Mouse (Mus musculus) lung, adult 18-20 months (tissue): ENCODE results near the gene Slc16a1.
"Not testable (repeated sequence)": the region's sequence is repeated elsewhere in the genome, so short reads cannot be mapped to it uniquely, and the experiment has no call there.

ENCODE experiments used
- DNase-seq, 2 experiments: peaks; one replicate each; pipeline ENCODE4 v3.0.0; 2022; ENCODE audit warnings: mixed read lengths in 2 of 2

The Slc16a1 gene

DNA sequence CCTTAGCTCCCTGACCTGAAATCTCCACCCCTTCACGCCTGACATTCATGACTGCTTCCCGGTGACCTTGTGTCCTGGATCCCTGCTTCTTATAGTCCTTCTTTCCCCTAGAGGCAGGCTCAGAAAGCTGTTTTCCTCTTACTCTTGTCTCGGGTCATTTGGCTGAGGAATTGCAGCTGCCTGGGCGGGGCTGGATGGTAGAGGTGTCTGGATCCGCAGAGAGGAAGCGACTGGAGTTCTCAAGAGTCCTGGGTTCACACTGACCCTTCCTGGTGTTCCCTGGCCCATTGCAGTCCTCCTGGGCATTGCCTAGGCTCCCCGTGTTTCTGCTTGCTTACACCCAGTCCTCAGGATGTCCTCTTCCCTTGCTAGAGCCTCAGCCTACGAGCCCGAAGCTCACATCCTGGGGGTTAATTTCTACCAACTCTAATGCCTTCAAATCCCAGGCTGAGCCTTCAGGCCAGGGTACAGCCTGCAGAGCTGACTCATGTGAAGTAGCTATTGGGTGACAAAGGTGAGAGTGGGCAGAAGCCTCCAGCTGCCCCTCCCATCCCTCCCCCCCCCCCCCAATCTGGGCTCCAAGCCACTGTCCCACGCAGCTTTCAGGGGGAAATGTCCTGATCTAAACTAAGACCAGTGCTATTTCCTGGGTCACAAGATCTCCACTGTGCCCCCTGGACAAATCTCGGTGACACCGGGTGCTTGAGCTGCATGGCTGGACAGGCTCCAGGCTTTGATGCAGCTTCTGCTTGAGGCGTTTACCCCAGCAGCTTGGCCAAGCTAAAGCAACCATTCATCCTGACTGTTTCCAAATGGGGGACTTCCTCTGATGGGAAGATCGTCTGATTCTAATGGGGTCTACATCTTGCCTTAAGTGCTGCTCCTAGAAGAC, 36.1 kb downstream of the Slc16a1 start:
- peak in 1 of 2 experiments; percentile 38 for DNase-seq

DNA sequence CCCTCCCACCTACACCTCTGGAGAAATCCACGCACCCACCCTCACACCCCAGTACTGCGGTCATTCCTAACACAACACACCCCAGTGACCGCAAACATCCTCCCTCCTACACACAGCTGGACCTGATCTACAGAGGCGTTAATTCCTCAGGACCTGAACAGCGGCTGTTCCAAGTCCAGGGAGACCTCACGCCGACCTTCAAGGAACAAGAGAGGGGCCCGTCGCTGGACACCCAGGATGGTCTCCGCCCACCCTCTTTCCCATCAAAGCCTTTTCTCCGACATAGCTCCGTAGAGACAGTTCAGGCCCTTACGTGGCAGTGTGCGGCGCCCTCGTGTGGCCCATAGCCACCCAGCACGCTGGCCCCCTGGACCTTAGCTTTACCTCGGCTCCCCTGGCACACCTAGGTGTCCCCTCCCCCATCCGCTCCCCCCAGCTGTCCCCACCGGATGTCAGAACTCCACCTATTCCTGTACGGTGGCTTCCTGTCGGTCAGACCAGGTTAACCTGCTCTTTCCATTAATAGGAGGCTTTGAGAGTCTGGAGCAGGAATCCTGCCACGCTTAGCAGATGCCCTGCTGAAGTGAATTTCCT, 36.9 kb downstream of the Slc16a1 start:
- DNase-seq: peak; percentile 68 to 79

DNA sequence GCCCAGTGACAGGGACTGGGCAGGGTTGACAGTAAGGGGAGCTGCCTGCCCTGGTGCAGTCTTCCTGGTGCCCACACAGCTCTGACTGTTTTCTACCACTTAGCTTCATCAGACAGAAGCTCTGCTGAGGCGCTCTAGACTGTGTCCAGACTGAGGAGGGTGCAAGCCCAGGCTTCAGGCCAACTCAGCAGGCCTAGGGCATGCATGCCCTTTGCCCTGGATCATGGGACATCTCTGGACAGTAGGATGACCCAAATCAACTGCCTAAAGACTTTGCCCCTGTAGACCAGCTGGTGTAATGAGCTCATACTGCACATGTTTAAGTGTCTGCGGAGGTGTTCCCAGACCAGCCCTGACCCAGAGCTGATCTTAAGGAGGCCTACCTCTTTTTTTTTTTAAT, 39.3 kb downstream of the Slc16a1 start:
- DNase-seq: no peak

DNA sequence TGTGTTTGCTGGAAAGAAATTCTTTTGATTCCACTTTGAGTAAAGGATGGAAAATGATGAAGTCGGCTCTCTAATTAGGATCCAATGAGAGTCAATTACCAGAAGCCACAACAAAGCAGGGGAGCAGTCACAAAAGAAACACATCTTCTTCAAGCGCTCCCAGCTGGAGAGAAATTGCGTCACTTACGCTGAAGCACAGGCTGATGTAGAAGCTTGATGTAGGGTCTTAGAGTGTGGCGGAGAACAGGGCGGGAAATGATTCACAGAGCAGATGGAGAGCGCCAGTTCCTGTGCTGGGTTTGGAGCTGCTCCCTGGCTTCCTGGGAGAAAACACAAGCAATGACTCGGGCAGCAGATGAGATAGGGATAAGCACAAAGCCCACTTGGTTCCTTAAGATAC, 40.4 kb downstream of the Slc16a1 start:
- no peak for DNase-seq

DNA sequence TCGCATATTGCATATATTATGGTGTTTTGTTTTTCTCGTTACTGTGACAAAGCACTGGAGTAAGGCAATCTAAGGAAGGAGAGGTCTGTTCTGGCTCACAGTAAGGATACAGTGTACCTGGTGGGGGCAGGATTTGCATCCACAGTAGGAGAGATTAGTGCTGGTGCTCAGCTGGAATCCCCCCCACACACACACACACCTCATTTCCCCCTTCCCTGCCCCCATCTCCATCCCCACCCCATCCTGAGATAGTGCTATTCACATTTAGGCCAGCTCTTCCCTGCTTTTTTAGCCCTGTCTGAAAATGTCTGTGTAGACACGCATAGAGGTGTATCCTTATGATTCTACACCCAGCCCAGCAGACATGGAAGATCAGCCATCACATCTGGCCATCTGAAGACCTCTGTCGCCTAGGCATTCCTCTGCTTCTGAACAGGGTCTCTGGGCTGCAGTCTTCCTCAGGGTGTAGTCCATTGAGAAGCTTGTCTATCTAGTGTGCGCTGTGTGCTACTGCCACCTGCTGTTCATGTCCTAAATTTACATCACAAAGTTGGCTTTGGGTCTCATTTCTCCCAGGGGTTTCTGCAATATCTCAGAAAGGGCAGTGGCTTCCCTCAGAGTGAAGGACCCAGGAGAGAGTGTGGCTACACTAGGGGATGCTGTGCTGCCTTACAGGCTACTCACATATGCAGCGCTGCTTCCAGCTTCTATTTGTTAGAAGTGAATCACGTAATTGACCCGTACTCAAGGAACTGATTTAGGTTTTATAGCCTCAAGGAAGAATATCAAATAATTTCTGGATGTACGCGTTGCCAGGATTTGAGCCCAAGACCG, 44.4 kb downstream of the Slc16a1 start:
- DNase-seq: peak; percentile 34 to 55

DNA sequence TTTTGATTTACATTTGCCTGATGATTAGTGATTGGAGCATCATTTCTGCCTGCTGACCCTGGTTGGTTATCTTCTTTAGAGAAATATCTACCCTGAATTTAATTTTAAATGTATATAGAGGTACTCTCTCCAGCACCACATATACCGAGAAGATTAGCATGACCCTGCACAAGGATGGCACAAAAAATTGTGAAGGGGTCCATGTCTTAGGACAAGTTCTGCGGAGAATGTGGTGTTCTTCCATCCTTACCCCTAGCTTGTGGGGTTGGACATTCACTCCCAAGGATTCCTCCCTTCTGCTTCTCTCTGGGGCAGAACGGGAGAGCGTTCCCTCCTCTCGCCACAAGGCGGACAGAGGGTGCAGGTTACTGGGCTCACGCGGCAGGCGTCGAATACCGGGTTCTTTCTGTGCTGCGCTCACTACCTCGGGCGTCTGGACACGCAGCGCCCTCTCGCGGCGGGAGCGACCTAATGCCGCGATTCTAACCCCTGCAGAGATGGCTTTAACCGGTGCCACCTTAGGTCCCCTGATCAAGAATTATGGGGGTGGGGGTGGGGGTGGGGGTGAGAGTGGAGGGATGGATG, 62.4 kb downstream of the Slc16a1 start:
- DNase-seq: peak; percentile 69 to 81

DNA sequence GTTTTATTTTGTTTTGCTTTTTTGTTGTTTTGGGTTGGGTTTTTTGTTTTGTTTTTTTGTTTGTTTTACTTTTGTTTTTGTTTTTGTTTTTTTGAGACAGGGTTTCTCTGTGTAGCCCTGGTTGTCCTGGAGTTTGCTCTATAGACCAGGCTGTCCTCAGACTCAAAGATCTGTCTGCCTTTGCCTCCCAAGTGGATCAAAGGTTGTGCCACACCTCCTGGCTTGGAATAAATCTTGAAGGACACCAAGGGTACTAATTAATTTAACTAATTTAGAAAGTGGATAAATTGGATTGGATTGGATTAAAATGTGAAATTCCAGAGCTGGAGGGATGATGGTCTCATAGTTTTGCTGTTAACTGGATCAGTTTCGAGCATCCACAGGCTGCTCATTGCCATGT, 63.3 kb downstream of the Slc16a1 start:
- DNase-seq: no peak

DNA sequence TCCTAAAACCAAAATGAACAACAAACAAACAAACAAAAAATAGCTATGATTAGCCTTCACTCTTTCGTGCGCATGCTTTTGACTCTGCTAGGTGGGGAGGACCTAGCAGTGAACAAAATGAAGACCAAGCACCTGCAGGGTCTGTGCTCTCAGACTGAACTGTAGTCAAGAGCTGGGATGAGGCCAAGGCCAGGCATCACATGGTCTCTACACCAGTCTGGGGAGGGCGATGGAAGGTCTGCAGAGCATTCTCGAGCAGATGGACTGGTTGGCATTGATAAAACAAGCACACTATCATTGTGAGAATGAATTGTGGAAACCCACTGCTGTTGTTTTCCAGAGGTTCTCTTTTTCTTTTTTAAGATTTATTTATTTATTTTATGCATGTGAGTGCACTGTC, 65.5 kb downstream of the Slc16a1 start:
- DNase-seq: no peak

DNA sequence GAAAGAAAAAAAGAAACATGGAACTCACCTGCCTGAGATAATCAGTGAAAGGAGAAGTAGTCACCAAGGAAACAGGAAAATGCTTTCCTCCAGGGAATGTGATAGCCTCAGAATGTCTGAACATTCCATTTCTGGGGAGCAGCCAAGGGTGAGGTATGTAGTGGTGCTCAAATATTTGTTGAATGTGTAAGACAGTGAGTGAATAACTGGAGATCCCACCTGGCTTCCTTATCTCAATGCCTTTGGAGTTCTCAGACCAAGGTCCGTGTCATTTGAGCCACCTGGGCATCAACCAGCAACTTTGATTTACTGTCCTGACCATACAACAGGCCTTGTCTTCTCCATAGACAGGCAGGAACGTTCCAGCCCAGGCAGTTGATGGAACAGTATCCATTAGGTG, 68.0 kb downstream of the Slc16a1 start:
- peak; percentile 66 to 68 for DNase-seq

DNA sequence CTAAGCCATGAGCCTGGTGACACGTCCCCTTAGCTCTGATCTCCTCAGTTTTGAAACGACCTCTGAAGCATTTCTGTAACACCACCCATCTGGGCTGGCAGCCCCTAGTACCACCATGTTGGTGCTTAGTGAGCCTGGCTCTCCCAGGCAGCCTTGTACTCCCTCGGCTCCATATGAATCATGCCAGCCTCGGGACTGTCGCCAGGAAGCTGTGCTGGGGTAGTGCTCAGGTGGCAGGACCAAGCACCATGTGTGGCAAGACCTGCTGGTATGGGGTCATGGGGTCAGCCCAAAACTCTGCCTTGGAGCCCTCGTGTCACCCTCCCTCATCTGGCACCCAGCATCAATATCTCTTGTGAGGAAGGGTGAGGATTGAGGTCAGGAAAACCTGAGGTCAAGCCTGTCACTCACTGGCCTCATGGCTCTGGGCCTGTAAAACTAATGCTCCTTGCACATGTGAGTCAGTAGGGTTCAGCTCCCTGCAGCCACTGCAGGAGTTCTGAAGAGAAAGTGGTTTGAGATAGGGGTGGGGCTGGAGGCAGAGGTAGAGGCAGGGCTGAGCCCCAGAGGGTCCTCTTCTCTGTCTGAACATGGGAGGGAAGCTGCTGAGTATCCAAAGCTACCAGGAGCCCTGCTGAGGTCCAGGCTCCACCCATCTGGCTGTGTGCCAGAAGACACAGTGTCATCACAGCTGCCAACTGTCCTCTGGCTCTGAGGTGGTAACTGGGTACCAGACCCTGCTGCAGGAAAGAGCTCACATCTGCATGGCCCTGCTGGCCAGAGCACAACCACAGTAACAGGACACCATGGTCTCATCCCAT, 68.7 kb downstream of the Slc16a1 start:
- not testable (repeated sequence) for DNase-seq

DNA sequence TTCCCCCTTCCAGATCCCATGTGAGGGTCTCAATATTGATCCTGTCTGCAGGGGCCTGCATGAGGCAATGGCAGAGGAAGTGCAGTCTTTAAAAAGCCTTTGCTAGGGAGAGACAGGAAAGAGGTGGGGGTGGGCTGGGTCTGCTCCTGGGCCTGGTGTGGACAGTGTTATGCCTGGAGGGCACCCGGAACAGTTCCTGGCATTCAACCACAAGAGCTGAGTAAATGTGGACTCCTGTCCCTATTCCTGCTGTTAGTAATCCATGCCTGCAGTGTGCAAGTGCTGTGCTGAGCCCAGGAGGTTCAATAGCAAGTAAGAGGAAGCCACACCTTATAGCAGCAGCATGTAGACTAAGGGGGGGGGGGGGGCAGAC, 69.3 kb downstream of the Slc16a1 start:
- DNase-seq: not testable (repeated sequence)
